Mouse (Mus musculus) forebrain, embryonic 14.5 days (tissue): Measurements from ENCODE around the gene Lcn12. TPM values are rescaled to one million over a fixed set of nuclear protein-coding genes. Genes with fewer than 3 reads are reported as not detected.

Experiments used
- ATAC-seq: fragments of 200-750 bp; cut with Nextera tagmentation; 2 replicates; pipeline ENCODE4 v1.8.0; 2017; ENCODE audit warnings: mild to moderate bottlenecking, moderate library complexity
- DNase-seq: peaks from one replicate; pipeline ENCODE4 v3.0.0-alpha.2; 2015; ENCODE audit warnings: low spot score
- H3K27ac ChIP-seq: fragments of 300-500 bp; sonication (generic); 2 replicates; pipeline ENCODE4 v1.5.1; 2014; ENCODE audit warnings: low read depth, mild to moderate bottlenecking, control low read depth, low read length, moderate library complexity
- H3K27me3 ChIP-seq: fragments of 300-500 bp; sonication (generic); replicated peaks from 2 replicates; pipeline ENCODE4 v1.6.1; 2014; ENCODE audit warnings: low read length, control low read depth, mixed read lengths; ENCODE audit not compliant: control insufficient read depth, insufficient read depth
- H3K36me3 ChIP-seq: fragments of 300-500 bp; sonication (generic); 2 replicates; pipeline ENCODE4 v1.6.1; 2014; ENCODE audit warnings: low read length, control low read depth; ENCODE audit not compliant: control insufficient read depth, insufficient read depth
- H3K4me1 ChIP-seq: fragments of 300-500 bp; sonication (generic); 2 replicates; pipeline ENCODE4 v1.6.1; 2014; ENCODE audit warnings: antibody characterized with exemption, low read length, control low read depth; ENCODE audit not compliant: control insufficient read depth, insufficient read depth
- H3K4me2 ChIP-seq: fragments of 300-500 bp; sonication (generic); 2 replicates; pipeline ENCODE4 v1.6.1; 2014; ENCODE audit warnings: mild to moderate bottlenecking, control low read depth, low read length
- H3K4me3 ChIP-seq: fragments of 300-500 bp; sonication (generic); 2 replicates; pipeline ENCODE4 v1.5.1; 2014; ENCODE audit warnings: low read depth, low read length, control low read depth
- H3K9ac ChIP-seq: fragments of 300-500 bp; sonication (generic); 2 replicates; pipeline ENCODE4 v1.6.1; 2014; ENCODE audit warnings: mild to moderate bottlenecking, low read length, control low read depth, moderate library complexity
- H3K9me3 ChIP-seq: fragments of 300-500 bp; sonication (generic); replicated peaks from 2 replicates; pipeline ENCODE4 v1.6.1; 2016; ENCODE audit warnings: low read length, control low read depth, mixed read lengths; ENCODE audit not compliant: control insufficient read depth
- WGBS: fragments of 180-500 bp; shearing (Covaris S2); extraction: QIAGEN DNeasy Blood & Tissue Kit; methylation state at CpG from one replicate; pipeline ENCODE4 v1.1.7; 2014; 5-methylcytosine and 5-hydroxymethylcytosine counted together
- polyA plus RNA-seq: library from polyadenylated mRNA; unstranded; fragments of >200 nt; fragmentation: Nextera tagmentation; extraction: Ambion mirVana; gene quantifications from 2 replicates; pipeline ENCODE4 v1.2.1, GENCODE M21; 2014

Lcn12 gene
- polyA plus RNA-seq, 1 experiment from 2014 or later, result not detected

GRCm38 (mm10) chr2:25467606-25468303, 26.0 kb downstream of the Lcn12 start:
- H3K27ac ChIP-seq, result no peak overlapping the region
- WGBS, result 73% methylated on average over 14 of the region's 14 CpGs
- no peak overlapping the region for H3K9ac ChIP-seq
- H3K4me3 ChIP-seq, result no peak overlapping the region
- peaks cover 8% of the 10 kb centered on the region; the same call in 1 of the 2 replicates for H3K4me1 ChIP-seq
- H3K9me3 ChIP-seq, result no peaks in the 10 kb centered on the region
- DNase-seq, result no peak
- no peak for ATAC-seq
- no peak overlapping the region for H3K4me2 ChIP-seq
- no peaks in the 10 kb centered on the region for H3K36me3 ChIP-seq
- no peaks in the 10 kb centered on the region for H3K27me3 ChIP-seq

GRCm38 (mm10) chr2:25465816-25466635, 27.7 kb downstream of the Lcn12 start:
- WGBS, result 35% methylated on average over 10 of the region's 10 CpGs
- no peak for DNase-seq
- H3K4me3 ChIP-seq, result no peak overlapping the region

GRCm38 (mm10) chr2:25465256-25465655, 28.5 kb downstream of the Lcn12 start:
- H3K27me3 ChIP-seq, result no peaks in the 10 kb centered on the region
- H3K9me3 ChIP-seq, result no peaks in the 10 kb centered on the region
- peaks cover 13% of the 10 kb centered on the region; the same call in 1 of the 2 replicates for H3K4me1 ChIP-seq
- WGBS, result 88% methylated on average over 2 of the region's 2 CpGs
- no peak for ATAC-seq
- H3K27ac ChIP-seq, result no peak overlapping the region
- no peak overlapping the region for H3K9ac ChIP-seq
- no peaks in the 10 kb centered on the region for H3K36me3 ChIP-seq
- H3K4me2 ChIP-seq, result no peak overlapping the region
- H3K4me3 ChIP-seq, result no peak overlapping the region
- no peak for DNase-seq

More at GRCm38 (mm10) chr2:25465816-25466635, 27.7 kb downstream of the Lcn12 start:
- no peak for ATAC-seq
- Histone ChIP-seq H3K36me3 (no peaks in the 10 kb centered on the region), H3K9me3 (no peaks in the 10 kb centered on the region), H3K27ac (peak overlapping the region; percentile 14; the same call in 1 of the 2 replicates), H3K9ac (no peak overlapping the region; the same call in 1 of the 2 replicates), H3K4me1 (peaks cover 13% of the 10 kb centered on the region; the same call in 1 of the 2 replicates), H3K27me3 (no peaks in the 10 kb centered on the region), H3K4me2 (no peak overlapping the region)

GRCm38 (mm10) chr2:25463630-25464029, 30.1 kb downstream of the Lcn12 start:
- 88% methylated on average over 3 of the region's 3 CpGs for WGBS
- no peak for ATAC-seq

GRCm38 (mm10) chr2:25461407-25461806, 32.3 kb downstream of the Lcn12 start:
- ATAC-seq (no peak), DNase-seq (no peak)
- H3K4me1 ChIP-seq, result peaks cover 11% of the 10 kb centered on the region
- H3K27ac ChIP-seq, result peak overlapping the region; percentile 95
- H3K9ac ChIP-seq, result peak overlapping the region; percentile 56
- no peaks in the 10 kb centered on the region for H3K27me3 ChIP-seq
- H3K9me3 ChIP-seq, result no peaks in the 10 kb centered on the region
- peak overlapping the region; percentile 54 for H3K4me3 ChIP-seq
- peak overlapping the region; percentile 87 for H3K4me2 ChIP-seq
- WGBS, result 24% methylated on average over 3 of the region's 3 CpGs
- peaks cover 20% of the 10 kb centered on the region for H3K36me3 ChIP-seq

More at GRCm38 (mm10) chr2:25463630-25464029, 30.1 kb downstream of the Lcn12 start:
- no peak for DNase-seq
- no peak overlapping the region for H3K27ac ChIP-seq
- peaks cover 11% of the 10 kb centered on the region for H3K4me1 ChIP-seq
- peaks cover 6% of the 10 kb centered on the region for H3K36me3 ChIP-seq
- no peak overlapping the region for H3K4me2 ChIP-seq
- H3K9ac ChIP-seq, result no peak overlapping the region
- H3K27me3 ChIP-seq, result no peaks in the 10 kb centered on the region
- no peaks in the 10 kb centered on the region for H3K9me3 ChIP-seq
- no peak overlapping the region for H3K4me3 ChIP-seq

- H3K36me3 ChIP-seq, result peaks cover 20% of the 10 kb centered on the region
- no peaks in the 10 kb centered on the region for H3K27me3 ChIP-seq
- peak; percentile 90 for ATAC-seq
- H3K4me3 ChIP-seq, result peak within 1 kb of the TSS; percentile 54
- peak within 1 kb of the TSS; percentile 68 for H3K9ac ChIP-seq
- peaks cover 11% of the 10 kb centered on the region for H3K4me1 ChIP-seq
- WGBS, result under 1% methylated on average over 45 of the region's 48 CpGs
- H3K4me2 ChIP-seq, result peak within 1 kb of the TSS; percentile 87
- peak within 1 kb of the TSS; percentile 95 for H3K27ac ChIP-seq
- no peaks in the 10 kb centered on the region for H3K9me3 ChIP-seq
- DNase-seq, result peak; percentile 97
These were observed 33.0 kb downstream of the Lcn12 start, which contains the start of gene Paxx for GRCm38 (mm10) chr2:25460551-25461309. TSS of gene Paxx (minus strand) at chr2:25461094.

GRCm38 (mm10) chr2:25460135-25460534, 33.6 kb downstream of the Lcn12 start:
- WGBS, result 30% methylated on average over 5 of the region's 5 CpGs
- Histone ChIP-seq H3K4me2 (peak overlapping the region; percentile 87), H3K9ac (peak overlapping the region; percentile 68), H3K4me1 (peaks cover 11% of the 10 kb centered on the region), H3K36me3 (peaks cover 20% of the 10 kb centered on the region), H3K27ac (peak overlapping the region; percentile 95), H3K4me3 (peak overlapping the region; percentile 54), H3K9me3 (no peaks in the 10 kb centered on the region), H3K27me3 (no peaks in the 10 kb centered on the region)
- ATAC-seq (no peak; the same call in none of the 2 replicates), DNase-seq (no peak)

- no peak for ATAC-seq
- 72% methylated on average over 5 of the region's 5 CpGs for WGBS
These were observed 34.8 kb downstream of the Lcn12 start for GRCm38 (mm10) chr2:25458911-25459310.

More at GRCm38 (mm10) chr2:25458911-25459310, 34.8 kb downstream of the Lcn12 start:
- H3K4me2 ChIP-seq, result no peak overlapping the region
- no peaks in the 10 kb centered on the region for H3K27me3 ChIP-seq
- no peak overlapping the region for H3K9ac ChIP-seq
- no peaks in the 10 kb centered on the region for H3K9me3 ChIP-seq
- H3K4me1 ChIP-seq, result peaks cover 11% of the 10 kb centered on the region
- H3K27ac ChIP-seq, result no peak overlapping the region
- no peak overlapping the region for H3K4me3 ChIP-seq
- DNase-seq, result no peak
- H3K36me3 ChIP-seq, result peaks cover 20% of the 10 kb centered on the region
